Mouse (Mus musculus) CH12.LX (cell line): Measurements from ENCODE around the gene Gm43738. TPM values are rescaled to one million over a fixed set of nuclear protein-coding genes. Genes with fewer than 3 reads are reported as not detected.

Experiments used
- DNase-seq: peaks from one replicate; pipeline ENCODE4 v3.0.0-alpha.2; 2013; ENCODE audit errors: extremely low read depth
- H3K27ac ChIP-seq: 2 replicates; pipeline ENCODE4 v1.5.1; 2012; ENCODE audit warnings: low read depth, mild to moderate bottlenecking, control low read depth, moderate library complexity; ENCODE audit not compliant: insufficient read depth
- H3K27me3 ChIP-seq: replicated peaks from 2 replicates; pipeline ENCODE3; 2012; ENCODE audit warnings: inconsistent platforms
- H3K36me3 ChIP-seq, 2 experiments: replicated peaks in 1 of 2; 2 replicates each; pipeline versions ENCODE3 to v1.6.1; 2012; ENCODE audit warnings: inconsistent platforms in 1 of 2, low read length in 1 of 2, mild to moderate bottlenecking in 1 of 2, mixed read lengths in 1 of 2, moderate library complexity in 1 of 2; ENCODE audit not compliant: control insufficient read depth in 1 of 2, insufficient read depth in 1 of 2
- H3K4me1 ChIP-seq, 2 experiments: 2 replicates each; pipeline ENCODE4 v1.6.1; 2012; ENCODE audit warnings: inconsistent platforms in 1 of 2, moderate library complexity in 1 of 2; ENCODE audit not compliant: insufficient read depth in 2 of 2, control insufficient read depth in 1 of 2
- H3K4me2 ChIP-seq: 2 replicates; pipeline ENCODE4 v1.6.1; 2012; ENCODE audit warnings: low read depth, mild to moderate bottlenecking, control low read depth; ENCODE audit not compliant: poor library complexity, insufficient read depth, severe bottlenecking
- H3K4me3 ChIP-seq, 3 experiments: fragments of 150-350 bp in 1 of 3; sonication (generic) in 1 of 3; replicated peaks in 1 of 3; 2 replicates each; pipeline versions ENCODE3 to v1.5.1; 2011 to 2012; ENCODE audit warnings: low read depth in 2 of 3, low read length in 2 of 3, mild to moderate bottlenecking in 2 of 3, moderate library complexity in 2 of 3, control low read depth in 1 of 3, improper control_type of control experiment in 1 of 3, inconsistent platforms in 1 of 3, mixed read lengths in 1 of 3; ENCODE audit not compliant: poor library complexity in 1 of 3
- H3K79me2 ChIP-seq: replicated peaks from 2 replicates; pipeline ENCODE4 v1.6.1; 2012; ENCODE audit warnings: mild to moderate bottlenecking, moderate library complexity; ENCODE audit not compliant: control insufficient read depth, poor library complexity, insufficient read depth, severe bottlenecking; ENCODE audit errors: extremely low read depth
- H3K9ac ChIP-seq: 2 replicates; pipeline ENCODE4 v1.6.1; 2012; ENCODE audit warnings: low read depth, mild to moderate bottlenecking, control low read depth, moderate library complexity; ENCODE audit not compliant: insufficient read depth
- H3K9me3 ChIP-seq: replicated peaks from 2 replicates; pipeline ENCODE3; 2012; ENCODE audit warnings: low read length, inconsistent platforms, mixed read lengths
- BHLHE40 ChIP-seq: IDR thresholded peaks from 2 replicates; pipeline ENCODE4 v1.6.1; 2011; ENCODE audit warnings: mild to moderate bottlenecking, low read depth, low read length, improper control_type of control experiment
- CHD1 ChIP-seq: IDR thresholded peaks from 2 replicates; pipeline ENCODE4 v1.6.1; 2012; ENCODE audit warnings: low read depth, low read length, improper control_type of control experiment, inconsistent platforms
- E2F4 ChIP-seq: IDR thresholded peaks from 2 replicates; pipeline ENCODE4 v1.6.1; 2011; ENCODE audit warnings: low read depth, low read length, improper control_type of control experiment; ENCODE audit not compliant: insufficient replicate concordance
- ELF1 ChIP-seq: IDR thresholded peaks from 2 replicates; pipeline ENCODE4 v1.6.1; 2014; ENCODE audit warnings: low read depth, mild to moderate bottlenecking, inconsistent platforms, low read length, improper control_type of control experiment
- EP300 ChIP-seq: IDR thresholded peaks from 2 replicates; pipeline ENCODE4 v1.6.1; 2011; ENCODE audit warnings: low read length, improper control_type of control experiment
- GABPA ChIP-seq: IDR thresholded peaks from 2 replicates; pipeline ENCODE4 v1.6.1; 2012; ENCODE audit warnings: low read depth, low read length, improper control_type of control experiment, inconsistent platforms; ENCODE audit not compliant: insufficient replicate concordance
- HCFC1 ChIP-seq: IDR thresholded peaks from 2 replicates; pipeline ENCODE4 v1.6.1; 2012; ENCODE audit warnings: low read depth, mild to moderate bottlenecking, inconsistent platforms, low read length, improper control_type of control experiment
- IRF4 ChIP-seq: IDR thresholded peaks from 2 replicates; pipeline ENCODE4 v1.6.1; 2014; ENCODE audit warnings: low read depth, mild to moderate bottlenecking, inconsistent platforms, low read length, improper control_type of control experiment
- JUND ChIP-seq: conservative IDR thresholded peaks from 2 replicates; pipeline ENCODE4 v1.6.1; 2011; ENCODE audit warnings: low read depth, low read length, improper control_type of control experiment
- KAT2A ChIP-seq: IDR thresholded peaks from 2 replicates; pipeline ENCODE4 v1.6.1; 2012; ENCODE audit warnings: low read length, improper control_type of control experiment, inconsistent platforms; ENCODE audit not compliant: insufficient replicate concordance
- MAX ChIP-seq: IDR thresholded peaks from 2 replicates; pipeline ENCODE4 v1.6.1; 2011; ENCODE audit warnings: low read length, improper control_type of control experiment
- MEF2A ChIP-seq: IDR thresholded peaks from 2 replicates; pipeline ENCODE4 v1.6.1; 2014; ENCODE audit warnings: low read depth, mild to moderate bottlenecking, inconsistent platforms, low read length, improper control_type of control experiment, borderline replicate concordance
- NRF1 ChIP-seq: IDR thresholded peaks from 2 replicates; pipeline ENCODE4 v1.6.1; 2014; ENCODE audit warnings: low read depth, mild to moderate bottlenecking, inconsistent platforms, low read length, improper control_type of control experiment, moderate library complexity
- POLR2A ChIP-seq: IDR thresholded peaks from 2 replicates; pipeline ENCODE4 v1.6.1; 2011; ENCODE audit warnings: low read depth, mild to moderate bottlenecking, improper control_type of control experiment, low read length
- POLR2AphosphoS2 ChIP-seq: IDR thresholded peaks from 2 replicates; pipeline ENCODE4 v1.6.1; 2011; ENCODE audit warnings: low read depth, low read length, improper control_type of control experiment
- RAD21 ChIP-seq: IDR thresholded peaks from 2 replicates; pipeline ENCODE4 v1.6.1; 2011; ENCODE audit warnings: low read depth, mild to moderate bottlenecking, low read length, improper control_type of control experiment, moderate library complexity
- RCOR1 ChIP-seq: conservative IDR thresholded peaks from 2 replicates; pipeline ENCODE4 v1.6.1; 2012; ENCODE audit warnings: low read depth, mild to moderate bottlenecking, inconsistent platforms, low read length, improper control_type of control experiment
- SIN3A ChIP-seq: IDR thresholded peaks from 2 replicates; pipeline ENCODE4 v1.6.1; 2012; ENCODE audit warnings: low read length, improper control_type of control experiment, inconsistent platforms
- TBP ChIP-seq: conservative IDR thresholded peaks from 2 replicates; pipeline ENCODE4 v1.6.1; 2011; ENCODE audit warnings: low read depth, low read length, improper control_type of control experiment
- TCF12 ChIP-seq: IDR thresholded peaks from 2 replicates; pipeline ENCODE4 v1.6.1; 2014; ENCODE audit warnings: low read depth, mild to moderate bottlenecking, inconsistent platforms, low read length, improper control_type of control experiment
- ZKSCAN1 ChIP-seq: IDR thresholded peaks from 2 replicates; pipeline ENCODE4 v1.6.1; 2012; ENCODE audit warnings: low read depth, inconsistent platforms, low read length, improper control_type of control experiment, borderline replicate concordance
- ZMIZ1 ChIP-seq: IDR thresholded peaks from 2 replicates; pipeline ENCODE4 v1.6.1; 2012; ENCODE audit warnings: low read depth, mild to moderate bottlenecking, inconsistent platforms, low read length, improper control_type of control experiment
- ZNF384 ChIP-seq: IDR thresholded peaks from 2 replicates; pipeline ENCODE4 v1.6.1; 2012; ENCODE audit warnings: low read depth, low read length, improper control_type of control experiment, inconsistent platforms
- dilution Hi-C: fragments of 300-500 bp; cut with MboI; formaldehyde crosslinking; loops from 2 replicates; pipeline ENCODE4 v1.14.3; 2020; ENCODE audit warnings: low sequenced_read_pairs; ENCODE audit not compliant: extremely low pct_unique_long_range_greater_than_20kb, extremely low pct_ligation_motif_present
- in situ Hi-C: fragments of 300-500 bp; cut with MboI; formaldehyde crosslinking; loops from 3 replicates; pipeline ENCODE4 v1.14.3; 2019; ENCODE audit warnings: low sequenced_read_pairs, low pct_ligation_motif_present, low pct_unique_long_range_greater_than_20kb, mixed read lengths
- polyA plus RNA-seq: library from polyadenylated mRNA; unstranded; fragments of >175 nt; gene quantifications from 2 replicates; pipeline ENCODE4 v1.2.1, GENCODE M21; 2012; ENCODE audit warnings: low read depth; ENCODE audit not compliant: insufficient read length
- total RNA-seq, 2 experiments: library from RNA; depleted of rRNA; stranded (reverse); fragments of 300-350 nt in 1 of 2; fragments of >200 nt in 1 of 2; gene quantifications; 2 replicates each; pipeline ENCODE4 v1.2.3; 2012 to 2014

Gm43738 gene
- total and polyA plus RNA-seq, 3 experiments = not detected

GRCm38 (mm10) chr3:89133063-89133450 is 32.2 kb upstream of the Gm43738 start:
- Histone ChIP-seq H3K4me2 (no peak overlapping the region), H3K27ac (no peak overlapping the region), H3K27me3 (peaks cover 15% of the 10 kb centered on the region), H3K36me3 (no peaks in the 10 kb centered on the region), H3K79me2 (no peaks in the 10 kb centered on the region), H3K4me3 (no peak overlapping the region), H3K9me3 (no peaks in the 10 kb centered on the region), H3K4me1 (no peaks in the 10 kb centered on the region), H3K9ac (no peak overlapping the region)
- dilution Hi-C loops = no loop called here
- no peak for TF ChIP-seq E2F4
- no peak for TF ChIP-seq RCOR1
- TF ChIP-seq MAX = no peak
- no peak for TF ChIP-seq POLR2AphosphoS2
- no peak for TF ChIP-seq RAD21
- TF ChIP-seq CHD1 = no peak
- TF ChIP-seq ZNF384 = no peak
- TF ChIP-seq ELF1 = no peak
- no peak for TF ChIP-seq KAT2A
- TF ChIP-seq EP300 = no peak
- TF ChIP-seq GABPA = no peak
- TF ChIP-seq IRF4 = no peak
- no peak for TF ChIP-seq JUND
- no peak for TF ChIP-seq POLR2A
- no peak for TF ChIP-seq SIN3A
- in situ Hi-C loops = no loop called here
- DNase-seq = no peak

- H3K9me3 ChIP-seq = no peaks in the 10 kb centered on the region
- no peaks in the 10 kb centered on the region for H3K79me2 ChIP-seq
- TF ChIP-seq KAT2A = no peak
- TF ChIP-seq ZMIZ1 = no peak
- TF ChIP-seq NRF1 = no peak
- no peak for TF ChIP-seq SIN3A
- no peak for TF ChIP-seq TBP
- no peak for TF ChIP-seq TCF12
- TF ChIP-seq MEF2A = no peak
- no peak for TF ChIP-seq HCFC1
- no peak for TF ChIP-seq BHLHE40
- no peak for TF ChIP-seq ZKSCAN1
- no peak for TF ChIP-seq E2F4
- H3K4me2 ChIP-seq = no peak overlapping the region
- dilution Hi-C loops = no loop called here
- no peak overlapping the region for H3K4me3 ChIP-seq
- in situ Hi-C loops = no loop called here
- no peak overlapping the region for H3K9ac ChIP-seq
- peaks cover 15% of the 10 kb centered on the region for H3K27me3 ChIP-seq
- H3K4me1 ChIP-seq = no peaks in the 10 kb centered on the region
- no peaks in the 10 kb centered on the region for H3K36me3 ChIP-seq
- no peak for DNase-seq
- H3K27ac ChIP-seq = no peak overlapping the region
Measured at GRCm38 (mm10) chr3:89132285-89133062, 31.6 kb upstream of the Gm43738 start.
